Comparison of ENCODE assay signal across 12 mouse cellular contexts in the genomic region with DNA sequence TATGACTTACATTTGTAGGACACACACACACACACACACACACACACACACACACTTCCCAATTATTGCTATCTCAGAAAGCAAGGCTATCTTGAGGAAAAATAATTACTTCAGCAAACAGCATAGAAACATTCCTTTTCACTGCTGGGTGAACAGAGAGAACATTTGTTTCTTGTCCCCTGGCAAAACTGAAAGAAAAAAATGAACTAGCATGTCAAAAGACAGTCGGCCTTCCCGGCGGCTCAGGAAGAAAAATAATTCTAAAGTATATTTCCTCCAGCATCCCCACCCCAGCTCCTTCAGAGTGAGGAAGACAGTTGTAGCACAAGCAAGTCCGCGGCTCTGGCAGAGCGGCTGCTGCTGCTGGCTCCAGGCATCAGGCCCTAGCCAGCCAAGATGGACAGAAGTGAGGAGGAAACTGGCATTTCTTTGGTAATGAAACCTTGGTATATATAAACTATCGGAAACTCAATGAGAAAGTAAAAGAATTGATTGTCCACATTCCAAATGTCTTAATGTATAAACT.
DNase-seq lines count a peak whose midpoint lies in the region; ATAC-seq and TF ChIP-seq lines count a peak whose summit lies in the region.
"Had no signal": no experiment of that assay in that cellular context is flagged by ENCODE, and none has a peak within 500 bp of the region (broad histone marks: within the 10 kb centered on the region; RNA-seq: fewer than 3 reads in every experiment).

No protein-coding gene starts in this region.

- no peak for TF ChIP-seq CTCF in kidney, adult 2 months (conservative IDR thresholded peaks at IDR 0.05; ENCODE audit: insufficient read depth, insufficient read length, low read depth, low read length)

- H3K27me3 ChIP-seq in kidney, adult 2 months (replicated peaks; ENCODE audit: control insufficient read depth, insufficient read depth, low read length), result no peaks in the 10 kb centered on the region
- H3K27me3 ChIP-seq in embryonic facial prominence, embryonic 14.5 days (replicated peaks; ENCODE audit: control insufficient read depth, insufficient read depth, low read length), result no peaks in the 10 kb centered on the region

- TF ChIP-seq POLR2A in kidney, adult 2 months (IDR thresholded peaks at IDR 0.05; ENCODE audit: low read depth, low read length), result no peak

- DNase-seq in kidney, adult 2 months, result no peak
- no peak for DNase-seq in kidney, adult 8-10 months
- DNase-seq in MN1 (ENCODE audit: low spot score), result peak; percentile 10
- DNase-seq in embryonic facial prominence, embryonic 14.5 days (ENCODE audit: low spot score), result peak; percentile 38
- DNase-seq in heart, postnatal 4 days, result peak; percentile 23
- DNase-seq in adrenal gland, postnatal 4 days (ENCODE audit: low spot score in 2 of 2), result no peak
- no peak for DNase-seq in adrenal gland, postnatal 10 days
- no peak for DNase-seq in layer of hippocampus, adult 18-20 months (ENCODE audit: low spot score in 2 of 2)
- DNase-seq: cerebellum, postnatal 14 days; gastrocnemius, postnatal 14 days; layer of hippocampus, postnatal 36 days had no signal

- H3K9ac ChIP-seq in embryonic facial prominence, embryonic 14.5 days (ENCODE audit: low read depth, low read length), result peak overlapping the region; percentile 25; the same call in 1 of the 2 replicates

- H3K9me3 ChIP-seq in embryonic facial prominence, embryonic 14.5 days (ENCODE audit: control insufficient read depth, low read length), result no peaks in the 10 kb centered on the region

- H3K4me2 ChIP-seq in embryonic facial prominence, embryonic 14.5 days (ENCODE audit: low read depth, low read length), result peak overlapping the region; percentile 44

- WGBS in kidney, adult 2 months, result 41% methylated on average over 7 of the region's 7 CpGs
- 20% methylated on average over 7 of the region's 7 CpGs for WGBS in embryonic facial prominence, embryonic 14.5 days

- no peak for ATAC-seq in embryonic facial prominence, embryonic 14.5 days (ENCODE audit: low read depth)

- no peaks in the 10 kb centered on the region for H3K4me1 ChIP-seq in kidney, adult 2 months (ENCODE audit: control insufficient read depth, insufficient read depth, low read length)
- peaks cover 16% of the 10 kb centered on the region for H3K4me1 ChIP-seq in embryonic facial prominence, embryonic 14.5 days (ENCODE audit: control insufficient read depth, insufficient read depth, low read length)

- H3K4me3 ChIP-seq in kidney, adult 2 months (ENCODE audit: insufficient read depth, low read depth, low read length), result peak overlapping the region; percentile 28; the same call in 1 of the 2 replicates
- H3K4me3 ChIP-seq in embryonic facial prominence, embryonic 14.5 days (ENCODE audit: low read depth, low read length), result no peak overlapping the region

- no peaks in the 10 kb centered on the region for H3K36me3 ChIP-seq in kidney, adult 2 months (ENCODE audit: control insufficient read depth, insufficient read depth, low read length)
- no peaks in the 10 kb centered on the region for H3K36me3 ChIP-seq in embryonic facial prominence, embryonic 14.5 days (ENCODE audit: control insufficient read depth, insufficient read depth, low read length)

- no peak overlapping the region for H3K27ac ChIP-seq in kidney, adult 2 months (ENCODE audit: insufficient read depth, low read depth, low read length)
- H3K27ac ChIP-seq in embryonic facial prominence, embryonic 14.5 days (replicated peaks; ENCODE audit: low read depth, low read length), result peak overlapping the region; percentile 82
- H3K27ac ChIP-seq: macrophage had no signal

Comparison
In these comparisons a context has a peak if more than half of its experiments do, and no peak if none do; other contexts are left out.
1. DNase-seq: peak in MN1 (single experiment), embryonic facial prominence, embryonic 14.5 days (single experiment) and heart, postnatal 4 days (single experiment); none in kidney, adult 2 months (single experiment), kidney, adult 8-10 months (0 of 2), adrenal gland, postnatal 4 days (0 of 2), adrenal gland, postnatal 10 days (single experiment) and layer of hippocampus, adult 18-20 months (0 of 2).